Mouse (Mus musculus) C2C12 (cell line): ENCODE results near the gene Plcb4.

Experiments used
- CTCF ChIP-seq: IDR thresholded peaks from one replicate; pipeline ENCODE4 v1.5.1; 2011; ENCODE audit not compliant: control insufficient read depth, insufficient read depth, insufficient read length
- MAX ChIP-seq: IDR thresholded peaks from one replicate; pipeline ENCODE4 v1.6.1; 2011; ENCODE audit warnings: mild to moderate bottlenecking, control low read depth
- MYOD1 ChIP-seq: IDR thresholded peaks from one replicate; pipeline ENCODE4 v1.6.1; 2011; ENCODE audit warnings: low read depth; ENCODE audit not compliant: control insufficient read depth, insufficient read length
- MYOG ChIP-seq: IDR thresholded peaks from one replicate; pipeline ENCODE4 v1.6.1; 2011; ENCODE audit not compliant: control insufficient read depth, insufficient read length; ENCODE audit errors: extremely low read depth
- USF1 ChIP-seq: IDR thresholded peaks from one replicate; pipeline ENCODE4 v1.6.1; 2011; ENCODE audit warnings: low read depth, mild to moderate bottlenecking, control low read depth, moderate library complexity

DNA sequence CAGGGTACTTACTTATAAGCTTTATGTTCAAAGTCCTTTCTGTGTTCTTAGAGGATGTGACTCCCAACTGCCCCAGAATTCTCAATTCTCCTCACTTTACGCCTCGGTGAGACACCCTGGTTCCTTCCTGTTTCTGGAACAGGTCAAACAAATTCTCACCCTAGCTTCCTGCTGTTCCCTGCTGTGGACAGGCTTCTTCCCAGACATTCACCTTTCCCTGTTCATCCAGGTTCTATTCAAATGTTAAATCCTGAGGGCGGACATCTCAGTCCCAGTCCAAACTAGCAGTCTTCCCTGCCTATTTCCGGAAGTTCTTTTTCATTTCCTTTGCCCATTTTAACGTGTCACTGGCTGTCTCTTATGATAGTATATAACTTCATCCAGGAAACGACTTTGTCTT, 2.2 kb upstream of the Plcb4 start:
- TF ChIP-seq MYOD1 (no peak), MAX (no peak), CTCF (no peak), USF1 (no peak), MYOG (no peak)
